Mouse (Mus musculus) kidney, postnatal 0 days (tissue): Measurements from ENCODE around the gene Fhdc1. TPM values are rescaled to one million over a fixed set of nuclear protein-coding genes. Genes with fewer than 3 reads are reported as not detected.

Experiments
- ATAC-seq: fragments of 200-750 bp; cut with Nextera tagmentation; replicated peaks from 2 replicates; pipeline ENCODE4 v1.8.0; 2017; ENCODE audit warnings: low read depth, moderate number of reproducible peaks, moderate TSS enrichment, moderate library complexity; ENCODE audit not compliant: low FRiP score
- DNase-seq: peaks from one replicate; pipeline ENCODE4 v3.0.0-alpha.2; 2016; ENCODE audit warnings: low spot score
- H3K27ac ChIP-seq: fragments of 300-500 bp; sonication (generic); 2 replicates; pipeline ENCODE4 v1.5.1; 2014; ENCODE audit warnings: mild to moderate bottlenecking
- H3K27me3 ChIP-seq: fragments of 300-500 bp; sonication (generic); 2 replicates; pipeline ENCODE4 v1.6.1; 2014; ENCODE audit warnings: low read length, mixed read lengths; ENCODE audit not compliant: insufficient read depth
- H3K36me3 ChIP-seq: fragments of 300-500 bp; sonication (generic); 2 replicates; pipeline ENCODE4 v1.6.1; 2014; ENCODE audit warnings: low read length, mixed read lengths; ENCODE audit not compliant: insufficient read depth
- H3K4me1 ChIP-seq: fragments of 300-500 bp; sonication (generic); replicated peaks from 2 replicates; pipeline ENCODE4 v1.6.1; 2014; ENCODE audit warnings: antibody characterized with exemption, low read length, mixed read lengths; ENCODE audit not compliant: insufficient read depth
- H3K4me2 ChIP-seq: fragments of 300-500 bp; sonication (generic); 2 replicates; pipeline ENCODE4 v1.6.1; 2014; ENCODE audit warnings: mild to moderate bottlenecking, low read length, moderate library complexity, mixed read lengths
- H3K4me3 ChIP-seq: fragments of 300-500 bp; sonication (generic); replicated peaks from 2 replicates; pipeline ENCODE4 v1.5.1; 2014; ENCODE audit warnings: low read depth, low read length
- H3K9ac ChIP-seq: fragments of 300-500 bp; sonication (generic); 2 replicates; pipeline ENCODE4 v1.6.1; 2014; ENCODE audit warnings: low read depth, low read length
- H3K9me3 ChIP-seq: fragments of 300-500 bp; sonication (generic); replicated peaks from 2 replicates; pipeline ENCODE4 v1.6.1; 2016; ENCODE audit warnings: low read length, inconsistent platforms, mixed read lengths
- CTCF ChIP-seq: IDR thresholded peaks from 2 replicates; pipeline ENCODE4 v1.5.1; 2016; ENCODE audit warnings: antibody characterized with exemption, low read depth, mild to moderate bottlenecking, moderate library complexity
- WGBS: fragments of 180-500 bp; shearing (Covaris S2); extraction: QIAGEN DNeasy Blood & Tissue Kit; methylation state at CpG from one replicate; pipeline ENCODE4 v1.1.7; 2014; 5-methylcytosine and 5-hydroxymethylcytosine counted together
- polyA plus RNA-seq: library from polyadenylated mRNA; unstranded; fragments of >200 nt; fragmentation: Nextera tagmentation; extraction: Ambion mirVana; gene quantifications from 2 replicates; pipeline ENCODE4 v1.2.1, GENCODE M21; 2015

Fhdc1 gene
- polyA plus RNA-seq, 1 experiment from 2014 or later, result 4.0 TPM

- ATAC-seq (no peak), DNase-seq (peak; percentile 64)
- Histone ChIP-seq H3K4me1 (no peaks in the 10 kb centered on the region), H3K36me3 (no peaks in the 10 kb centered on the region), H3K27me3 (no peaks in the 10 kb centered on the region), H3K9ac (no peak overlapping the region), H3K4me3 (no peak overlapping the region), H3K4me2 (no peak overlapping the region; the same call in 1 of the 2 replicates), H3K9me3 (no peaks in the 10 kb centered on the region), H3K27ac (no peak overlapping the region)
- no peak for TF ChIP-seq CTCF
- 59% methylated on average over 10 of the region's 10 CpGs for WGBS
Measured at GRCm38 (mm10) chr3:84467419-84468110, 12.7 kb downstream of the Fhdc1 start.

- Histone ChIP-seq H3K27me3 (no peaks in the 10 kb centered on the region), H3K4me2 (no peak overlapping the region), H3K9ac (no peak overlapping the region), H3K9me3 (no peaks in the 10 kb centered on the region), H3K4me3 (no peak overlapping the region), H3K27ac (no peak overlapping the region), H3K4me1 (no peaks in the 10 kb centered on the region), H3K36me3 (no peaks in the 10 kb centered on the region)
- no peak for TF ChIP-seq CTCF
- no peak for DNase-seq
- no peak for ATAC-seq
- 79% methylated on average over 6 of the region's 6 CpGs for WGBS
Measured at GRCm38 (mm10) chr3:84465822-84466500, 14.3 kb downstream of the Fhdc1 start.

- H3K36me3 ChIP-seq, result no peaks in the 10 kb centered on the region
- WGBS, result 34% methylated on average over 4 of the region's 4 CpGs
- no peaks in the 10 kb centered on the region for H3K9me3 ChIP-seq
- no peak for DNase-seq
- H3K27ac ChIP-seq, result no peak overlapping the region
- no peaks in the 10 kb centered on the region for H3K27me3 ChIP-seq
- H3K4me2 ChIP-seq, result no peak overlapping the region
- H3K4me1 ChIP-seq, result 0 out of 2 replicates have a peak, but pooled peaks cover 3% of the 10 kb centered on the region
- TF ChIP-seq CTCF, result no peak
- H3K9ac ChIP-seq, result no peak overlapping the region
- ATAC-seq, result no peak
- H3K4me3 ChIP-seq, result no peak overlapping the region
Measured at GRCm38 (mm10) chr3:84461687-84462086, 18.5 kb downstream of the Fhdc1 start.

- Histone ChIP-seq H3K27me3 (no peaks in the 10 kb centered on the region), H3K36me3 (no peaks in the 10 kb centered on the region), H3K9ac (0 out of 2 replicates have a peak overlapping the region, but pooled peaks have one; percentile 1), H3K4me3 (no peak overlapping the region), H3K4me1 (0 out of 2 replicates have a peak, but pooled peaks cover 3% of the 10 kb centered on the region), H3K27ac (no peak overlapping the region), H3K9me3 (no peaks in the 10 kb centered on the region), H3K4me2 (no peak overlapping the region)
- no peak for TF ChIP-seq CTCF
- WGBS, result 11% methylated on average over 12 of the region's 12 CpGs
- ATAC-seq (peak; percentile 29; the same call in 1 of the 2 replicates), DNase-seq (peak; percentile 50)
Measured at GRCm38 (mm10) chr3:84460952-84461351, 19.3 kb downstream of the Fhdc1 start.

GRCm38 (mm10) chr3:84460499-84460898 is 19.7 kb downstream of the Fhdc1 start:
- Histone ChIP-seq H3K36me3 (no peaks in the 10 kb centered on the region), H3K4me3 (no peak overlapping the region), H3K9ac (0 out of 2 replicates have a peak overlapping the region, but pooled peaks have one; percentile 1), H3K4me2 (no peak overlapping the region), H3K9me3 (no peaks in the 10 kb centered on the region), H3K27me3 (no peaks in the 10 kb centered on the region), H3K4me1 (0 out of 2 replicates have a peak, but pooled peaks cover 3% of the 10 kb centered on the region), H3K27ac (no peak overlapping the region)
- 43% methylated on average over 3 of the region's 3 CpGs for WGBS
- ATAC-seq, result no peak
- no peak for DNase-seq
- no peak for TF ChIP-seq CTCF

- Histone ChIP-seq H3K9me3 (no peaks in the 10 kb centered on the region), H3K4me2 (no peak overlapping the region), H3K9ac (no peak overlapping the region), H3K36me3 (no peaks in the 10 kb centered on the region), H3K27ac (no peak overlapping the region), H3K27me3 (no peaks in the 10 kb centered on the region), H3K4me1 (0 out of 2 replicates have a peak, but pooled peaks cover 3% of the 10 kb centered on the region), H3K4me3 (no peak overlapping the region)
- DNase-seq (no peak), ATAC-seq (no peak)
- TF ChIP-seq CTCF, result no peak
- WGBS, result 56% methylated on average over 12 of the region's 12 CpGs
Measured at GRCm38 (mm10) chr3:84455733-84456417, 24.4 kb downstream of the Fhdc1 start.
